Mouse (Mus musculus) E14TG2a.4 (cell line): Measurements from ENCODE around the gene Pde4dip.

Source experiments
- CTCF ChIP-seq: conservative IDR thresholded peaks from 2 replicates; pipeline ENCODE4 v1.5.1; 2014; ENCODE audit warnings: low read length
- NANOG ChIP-seq: IDR thresholded peaks from 2 replicates; pipeline ENCODE4 v1.6.1; 2014; ENCODE audit warnings: borderline replicate concordance, low read length, mixed read lengths
- POU5F1 ChIP-seq: IDR thresholded peaks from 2 replicates; pipeline ENCODE4 v1.6.1; 2014; ENCODE audit warnings: low read length, borderline replicate concordance

DNA sequence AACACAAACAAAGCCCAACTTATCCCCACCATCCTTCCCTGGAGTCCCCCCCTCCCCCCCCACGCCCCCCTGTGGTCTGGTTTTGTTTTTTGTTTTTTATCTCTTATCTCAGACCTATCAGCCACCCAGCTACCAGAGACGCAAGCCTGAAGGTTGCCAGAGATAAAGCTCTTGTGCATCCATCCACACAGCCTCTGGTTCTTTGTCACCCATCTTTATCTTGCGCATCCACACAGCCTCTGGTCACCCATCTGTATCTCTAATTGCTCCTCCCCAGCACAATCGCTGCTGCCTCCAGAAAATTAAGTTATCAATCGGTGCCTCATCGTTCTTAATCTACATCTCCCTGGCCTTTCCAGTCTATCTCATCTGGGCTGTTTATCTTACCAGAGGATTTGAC, 1.7 kb upstream of the Pde4dip start:
- TF ChIP-seq CTCF (no peak), POU5F1 (no peak), NANOG (no peak)
